Mouse (Mus musculus): Measurements from ENCODE around the gene Nr5a1. TPM values are rescaled to one million over a fixed set of nuclear protein-coding genes. Genes with fewer than 3 reads are reported as not detected.
A peak's percentile ranks its signal among the peaks of the same experiment; 100 is the strongest.

Nr5a1 gene
- polyA plus RNA-seq, 1 experiment from 2014 or later: not detected

DNA sequence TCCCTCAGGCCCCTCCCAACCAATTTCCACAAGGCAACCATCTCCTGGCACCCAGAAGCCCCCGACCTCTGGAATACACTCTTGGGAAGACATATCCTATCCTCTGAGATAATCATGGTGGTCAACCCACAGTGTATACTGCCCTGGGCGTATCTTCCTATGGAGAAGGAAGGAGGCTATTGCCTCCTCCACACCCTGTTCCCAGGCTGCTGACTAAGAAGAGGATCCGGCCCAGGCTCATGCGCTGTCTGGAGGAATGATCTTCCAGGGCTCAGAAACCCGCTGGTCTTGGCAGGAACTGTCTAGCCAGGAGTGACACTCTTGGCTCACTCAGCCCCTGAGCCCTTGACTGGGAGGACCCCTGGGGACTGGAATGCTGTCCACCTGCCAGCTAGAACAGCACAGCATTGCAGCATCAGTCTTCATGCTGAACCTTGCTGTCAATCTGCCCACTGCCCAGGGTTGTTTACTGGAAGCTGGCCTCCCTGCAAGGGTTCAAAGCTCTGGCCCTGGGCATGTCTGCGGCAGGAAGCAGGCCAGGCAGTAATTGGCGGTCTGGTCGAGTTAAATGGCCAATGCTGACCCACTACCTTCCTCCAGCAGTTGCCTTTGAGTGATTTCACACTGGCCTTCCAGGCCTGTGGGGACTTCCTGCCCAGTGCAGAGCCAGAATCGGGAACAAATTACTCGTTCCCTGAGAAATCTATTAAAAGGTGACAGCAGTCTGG lies 61.6 kb downstream of the Nr5a1 start:
- Histone ChIP-seq H3K27me3 (ENCODE audit: control insufficient read depth, insufficient read depth, low read length) (no peaks in the 10 kb centered on the region), H3K4me2 (ENCODE audit: low read depth, severe bottlenecking) (no peak overlapping the region), H3K9ac (ENCODE audit: low read length) (no peak overlapping the region), H3K36me3 (ENCODE audit: control insufficient read depth, insufficient read depth, low read length) (no peaks in the 10 kb centered on the region), H3K27ac (replicated peaks; ENCODE audit: low read depth, low read length) (no peak overlapping the region), H3K4me3 (ENCODE audit: low read depth, low read length) (no peak overlapping the region), H3K4me1 (ENCODE audit: control insufficient read depth, insufficient read depth, low read length) (peaks cover 5% of the 10 kb centered on the region; the same call in 1 of the 2 replicates), H3K9me3 (ENCODE audit: control insufficient read depth, low read length) (no peaks in the 10 kb centered on the region)
- DNase-seq (ENCODE audit: low spot score): no peak
- ATAC-seq (ENCODE audit: insufficient number of reproducible peaks, low FRiP score, low TSS enrichment, low read depth): no peak
- WGBS: 52% methylated on average over 10 of the region's 10 CpGs

DNA sequence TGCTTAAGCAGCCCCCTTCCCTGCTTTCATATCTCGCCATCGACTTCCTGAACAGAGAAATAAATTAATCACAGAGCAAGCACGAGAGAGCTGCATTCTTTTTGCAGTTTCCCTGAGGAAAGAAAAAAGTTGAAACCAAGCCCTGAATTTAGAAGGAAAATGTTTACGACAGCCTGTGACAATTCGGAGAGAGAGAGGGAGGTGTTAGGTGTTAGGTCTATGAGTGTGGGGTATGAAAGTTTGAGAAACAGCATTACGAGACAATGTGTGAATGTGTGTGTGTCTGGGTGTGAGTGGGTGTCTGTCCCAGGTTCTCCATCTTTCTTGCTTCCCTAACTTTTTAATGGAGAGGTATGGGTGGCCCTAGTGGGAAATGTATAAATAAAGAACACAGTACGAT lies 62.2 kb downstream of the Nr5a1 start:
- H3K9ac ChIP-seq (ENCODE audit: low read length): no peak overlapping the region
- no peak overlapping the region for H3K4me2 ChIP-seq (ENCODE audit: low read depth, severe bottlenecking)
- H3K36me3 ChIP-seq (ENCODE audit: control insufficient read depth, insufficient read depth, low read length): no peaks in the 10 kb centered on the region
- peaks cover 5% of the 10 kb centered on the region; the same call in 1 of the 2 replicates for H3K4me1 ChIP-seq (ENCODE audit: control insufficient read depth, insufficient read depth, low read length)
- 73% methylated on average over 7 of the region's 7 CpGs for WGBS
- no peak overlapping the region for H3K4me3 ChIP-seq (ENCODE audit: low read depth, low read length)
- H3K27me3 ChIP-seq (ENCODE audit: control insufficient read depth, insufficient read depth, low read length): no peaks in the 10 kb centered on the region
- DNase-seq (ENCODE audit: low spot score) (no peak), ATAC-seq (ENCODE audit: insufficient number of reproducible peaks, low FRiP score, low TSS enrichment, low read depth) (no peak)
- no peaks in the 10 kb centered on the region for H3K9me3 ChIP-seq (ENCODE audit: control insufficient read depth, low read length)
- H3K27ac ChIP-seq (replicated peaks; ENCODE audit: low read depth, low read length): no peak overlapping the region

DNA sequence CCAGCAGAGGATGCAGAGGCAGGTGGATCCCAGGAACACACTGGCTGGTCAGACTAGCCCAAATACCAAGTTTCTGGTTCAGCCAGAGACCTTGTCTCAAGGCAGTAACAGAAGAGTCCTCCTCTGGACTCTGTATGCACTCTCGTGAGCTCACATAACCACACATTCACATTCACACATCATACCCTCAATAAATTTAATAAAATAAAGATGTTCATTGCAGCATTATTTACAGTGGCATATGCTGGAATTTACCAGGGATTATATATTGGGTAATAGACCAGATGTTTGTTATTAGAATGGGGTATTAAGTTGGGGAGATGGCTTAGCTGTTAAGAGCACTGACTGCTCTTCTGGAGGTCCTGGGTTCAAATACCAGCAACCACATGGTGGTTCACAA lies 64.0 kb downstream of the Nr5a1 start:
- 56% methylated on average over 1 of the region's 1 CpGs for WGBS

DNA sequence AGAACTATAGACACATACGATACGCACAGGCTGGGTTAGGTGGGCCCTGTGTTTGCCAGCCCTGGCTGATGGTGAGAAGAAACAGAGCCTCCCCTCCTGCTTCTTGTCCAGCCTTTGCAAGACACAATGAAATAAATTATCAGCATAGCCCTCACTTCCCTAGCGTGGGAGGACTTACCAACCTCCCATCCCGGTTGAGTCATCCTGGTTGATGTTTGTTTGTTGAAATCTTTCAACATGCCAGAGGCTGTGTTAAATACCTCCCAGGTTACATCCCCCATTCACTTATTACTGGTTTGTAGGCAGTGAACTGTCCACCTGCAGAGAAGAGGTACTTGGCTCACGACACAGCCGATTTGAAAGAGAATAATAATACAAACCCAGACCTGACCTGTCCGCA lies 66.7 kb downstream of the Nr5a1 start:
- DNase-seq (ENCODE audit: low spot score): no peak
- no peak for ATAC-seq (ENCODE audit: insufficient number of reproducible peaks, low FRiP score, low TSS enrichment, low read depth)
- H3K27me3 ChIP-seq (ENCODE audit: control insufficient read depth, insufficient read depth, low read length): no peaks in the 10 kb centered on the region

More for the DNA sequence above, 64.0 kb downstream of the Nr5a1 start:
- Histone ChIP-seq H3K27me3 (ENCODE audit: control insufficient read depth, insufficient read depth, low read length) (no peaks in the 10 kb centered on the region), H3K4me1 (ENCODE audit: control insufficient read depth, insufficient read depth, low read length) (peaks cover 5% of the 10 kb centered on the region; the same call in 1 of the 2 replicates), H3K36me3 (ENCODE audit: control insufficient read depth, insufficient read depth, low read length) (no peaks in the 10 kb centered on the region), H3K4me3 (ENCODE audit: low read depth, low read length) (no peak overlapping the region), H3K4me2 (ENCODE audit: low read depth, severe bottlenecking) (no peak overlapping the region), H3K9me3 (ENCODE audit: control insufficient read depth, low read length) (no peaks in the 10 kb centered on the region), H3K27ac (replicated peaks; ENCODE audit: low read depth, low read length) (no peak overlapping the region), H3K9ac (ENCODE audit: low read length) (no peak overlapping the region)
- DNase-seq (ENCODE audit: low spot score) (no peak), ATAC-seq (ENCODE audit: insufficient number of reproducible peaks, low FRiP score, low TSS enrichment, low read depth) (no peak)

DNA sequence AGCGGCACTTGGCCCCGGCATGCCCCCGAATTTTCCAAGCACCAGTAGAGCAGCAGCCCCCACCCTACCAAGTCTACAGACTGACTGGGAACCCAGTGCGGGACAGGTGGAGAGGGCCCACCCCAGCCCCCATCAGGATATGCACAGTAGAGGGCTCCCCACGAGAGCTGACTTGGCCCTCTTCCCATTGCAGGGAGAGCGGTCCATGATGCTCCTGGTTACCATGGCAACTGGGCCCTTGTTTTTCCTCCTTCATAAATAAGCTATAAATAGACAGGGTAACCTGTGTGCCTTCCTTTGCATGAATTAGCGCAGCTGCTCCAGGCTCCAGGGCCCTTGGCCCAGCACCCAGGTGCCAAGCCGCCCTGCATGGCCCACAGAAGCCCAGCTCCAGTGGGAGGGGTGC lies 67.1 kb downstream of the Nr5a1 start:
- Histone ChIP-seq H3K4me1 (ENCODE audit: control insufficient read depth, insufficient read depth, low read length) (0 out of 2 replicates have a peak, but pooled peaks cover 2% of the 10 kb centered on the region), H3K9me3 (ENCODE audit: control insufficient read depth, low read length) (no peaks in the 10 kb centered on the region), H3K36me3 (ENCODE audit: control insufficient read depth, insufficient read depth, low read length) (no peaks in the 10 kb centered on the region), H3K27me3 (ENCODE audit: control insufficient read depth, insufficient read depth, low read length) (no peaks in the 10 kb centered on the region), H3K27ac (replicated peaks; ENCODE audit: low read depth, low read length) (no peak overlapping the region), H3K9ac (ENCODE audit: low read length) (no peak overlapping the region), H3K4me3 (ENCODE audit: low read depth, low read length) (no peak overlapping the region), H3K4me2 (ENCODE audit: low read depth, severe bottlenecking) (no peak overlapping the region)
- WGBS: 80% methylated on average over 8 of the region's 8 CpGs
- ATAC-seq (ENCODE audit: insufficient number of reproducible peaks, low FRiP score, low TSS enrichment, low read depth) (no peak), DNase-seq (ENCODE audit: low spot score) (no peak)

More for the DNA sequence above, 66.7 kb downstream of the Nr5a1 start:
- 86% methylated on average over 7 of the region's 7 CpGs for WGBS
- no peak overlapping the region for H3K9ac ChIP-seq (ENCODE audit: low read length)
- no peaks in the 10 kb centered on the region for H3K36me3 ChIP-seq (ENCODE audit: control insufficient read depth, insufficient read depth, low read length)
- peaks cover 3% of the 10 kb centered on the region; the same call in 1 of the 2 replicates for H3K4me1 ChIP-seq (ENCODE audit: control insufficient read depth, insufficient read depth, low read length)
- no peak overlapping the region for H3K4me2 ChIP-seq (ENCODE audit: low read depth, severe bottlenecking)
- no peaks in the 10 kb centered on the region for H3K9me3 ChIP-seq (ENCODE audit: control insufficient read depth, low read length)
- no peak overlapping the region for H3K4me3 ChIP-seq (ENCODE audit: low read depth, low read length)
- H3K27ac ChIP-seq (replicated peaks; ENCODE audit: low read depth, low read length): no peak overlapping the region

DNA sequence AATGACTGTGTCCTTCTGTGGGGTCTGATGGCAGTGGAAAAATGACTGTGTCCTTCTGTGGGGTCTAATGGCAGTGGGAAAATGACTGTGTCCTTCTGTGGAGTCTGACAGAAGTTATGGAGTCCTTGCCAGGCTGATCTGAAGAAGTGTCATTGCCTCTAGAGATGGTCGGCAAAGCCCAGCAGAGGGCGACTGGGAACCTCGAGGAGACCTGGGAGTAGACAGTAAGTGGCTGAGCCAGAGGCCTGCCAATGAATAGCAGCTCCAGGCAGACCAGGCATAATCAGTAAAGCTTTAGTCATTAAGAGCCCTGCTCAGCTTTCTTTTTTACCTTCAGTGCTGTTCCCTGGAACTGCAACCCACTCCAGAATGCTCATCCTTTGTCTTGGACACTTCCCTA lies 68.4 kb downstream of the Nr5a1 start:
- ATAC-seq (ENCODE audit: insufficient number of reproducible peaks, low FRiP score, low TSS enrichment, low read depth) (no peak), DNase-seq (ENCODE audit: low spot score) (peak; percentile 81)
- H3K27me3 ChIP-seq (ENCODE audit: control insufficient read depth, insufficient read depth, low read length): no peaks in the 10 kb centered on the region
- H3K4me2 ChIP-seq (ENCODE audit: low read depth, severe bottlenecking): no peak overlapping the region
- H3K36me3 ChIP-seq (ENCODE audit: control insufficient read depth, insufficient read depth, low read length): peaks cover 4% of the 10 kb centered on the region; the same call in 1 of the 2 replicates
- 0 out of 2 replicates have a peak, but pooled peaks cover 2% of the 10 kb centered on the region for H3K4me1 ChIP-seq (ENCODE audit: control insufficient read depth, insufficient read depth, low read length)
- no peak overlapping the region for H3K27ac ChIP-seq (replicated peaks; ENCODE audit: low read depth, low read length)
- H3K9me3 ChIP-seq (ENCODE audit: control insufficient read depth, low read length): no peaks in the 10 kb centered on the region
- no peak overlapping the region for H3K4me3 ChIP-seq (ENCODE audit: low read depth, low read length)
- 0% methylated on average over 3 of the region's 3 CpGs for WGBS
- no peak overlapping the region for H3K9ac ChIP-seq (ENCODE audit: low read length)

DNA sequence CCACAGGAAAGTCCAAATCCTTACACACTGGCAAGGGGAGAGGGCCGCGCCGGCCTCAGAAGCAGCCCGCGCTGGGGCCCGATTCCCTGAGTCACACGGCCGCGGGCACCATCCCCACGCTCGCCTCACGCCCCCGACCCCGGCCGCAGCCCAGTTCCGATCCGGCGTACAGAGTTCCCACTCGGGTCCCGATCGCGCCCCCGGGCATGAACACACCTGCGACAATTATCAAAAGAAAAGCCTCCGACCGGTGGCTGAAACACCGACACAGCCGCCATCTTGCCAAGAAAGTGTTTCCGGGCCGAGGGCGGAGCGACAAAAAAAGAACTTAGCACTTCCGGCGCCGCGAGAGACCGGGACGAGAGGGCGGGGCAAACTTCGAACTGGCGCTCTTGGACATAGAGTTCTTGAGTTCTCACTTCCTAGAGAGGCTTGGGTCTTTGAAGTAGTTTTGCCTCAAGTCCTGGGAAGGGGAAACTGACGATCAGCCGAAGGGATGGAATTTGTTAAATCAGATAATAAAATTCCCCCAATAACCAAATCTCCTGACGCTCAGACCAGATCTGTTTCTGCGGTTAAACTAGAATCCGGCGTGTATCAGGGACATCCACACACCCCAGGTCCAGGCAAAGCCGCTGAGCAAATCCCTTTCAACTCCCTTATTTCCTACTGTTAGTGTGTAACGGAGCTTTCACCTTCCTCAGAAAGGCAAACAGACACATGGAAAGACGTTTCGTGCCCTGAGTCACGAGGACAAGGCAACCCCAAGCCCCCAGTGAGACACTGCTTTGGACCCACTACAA lies 70.5 kb downstream of the Nr5a1 start, which contains the start of gene Psmb7:
TSS of gene Psmb7 (minus strand) at position 463 of the 803 bp plus-strand sequence.
- peaks cover 5% of the 10 kb centered on the region; the same call in 1 of the 2 replicates for H3K36me3 ChIP-seq (ENCODE audit: control insufficient read depth, insufficient read depth, low read length)
- H3K9me3 ChIP-seq (ENCODE audit: control insufficient read depth, low read length): no peaks in the 10 kb centered on the region
- H3K27ac ChIP-seq (replicated peaks; ENCODE audit: low read depth, low read length): 0 out of 2 replicates have a peak within 1 kb of the TSS, but pooled peaks have one; percentile 36
- DNase-seq (ENCODE audit: low spot score) (peak; percentile 94), ATAC-seq (ENCODE audit: insufficient number of reproducible peaks, low FRiP score, low TSS enrichment, low read depth) (peak; percentile 88)
- H3K27me3 ChIP-seq (ENCODE audit: control insufficient read depth, insufficient read depth, low read length): no peaks in the 10 kb centered on the region
- H3K9ac ChIP-seq (ENCODE audit: low read length): peak within 1 kb of the TSS; percentile 90
- 1% methylated on average over 52 of the region's 52 CpGs for WGBS
- H3K4me1 ChIP-seq (ENCODE audit: control insufficient read depth, insufficient read depth, low read length): 0 out of 2 replicates have a peak, but pooled peaks cover 2% of the 10 kb centered on the region
- peak within 1 kb of the TSS; percentile 95 for H3K4me3 ChIP-seq (ENCODE audit: low read depth, low read length)
- peak within 1 kb of the TSS; percentile 69 for H3K4me2 ChIP-seq (ENCODE audit: low read depth, severe bottlenecking)
